Mouse (Mus musculus) liver, embryonic 12.5 days (tissue): ENCODE measurements around the gene Pigu. TPM values are rescaled to one million over a fixed set of nuclear protein-coding genes. Genes with fewer than 3 reads are reported as not detected.

Experiments
- ATAC-seq: fragments of 200-750 bp; cut with Nextera tagmentation; 2 replicates; pipeline ENCODE4 v1.8.0; 2017; ENCODE audit warnings: moderate number of reproducible peaks, mild to moderate bottlenecking, moderate library complexity
- H3K27ac ChIP-seq: fragments of 300-500 bp; sonication (generic); 2 replicates; pipeline ENCODE4 v1.5.1; 2016; ENCODE audit warnings: mild to moderate bottlenecking
- H3K27me3 ChIP-seq: fragments of 300-500 bp; sonication (generic); replicated peaks from 2 replicates; pipeline ENCODE4 v1.6.1; 2016; ENCODE audit warnings: mild to moderate bottlenecking, moderate library complexity
- H3K36me3 ChIP-seq: fragments of 300-500 bp; sonication (generic); 2 replicates; pipeline ENCODE4 v1.6.1; 2016; ENCODE audit warnings: mild to moderate bottlenecking, moderate library complexity
- H3K4me1 ChIP-seq: fragments of 300-500 bp; sonication (generic); 2 replicates; pipeline ENCODE4 v1.6.1; 2016
- H3K4me2 ChIP-seq: fragments of 300-500 bp; sonication (generic); 2 replicates; pipeline ENCODE4 v1.6.1; 2016; ENCODE audit warnings: mild to moderate bottlenecking, moderate library complexity
- H3K4me3 ChIP-seq: fragments of 300-500 bp; sonication (generic); 2 replicates; pipeline ENCODE4 v1.5.1; 2016; ENCODE audit warnings: mild to moderate bottlenecking, moderate library complexity
- H3K9ac ChIP-seq: fragments of 300-500 bp; sonication (generic); 2 replicates; pipeline ENCODE4 v1.6.1; 2016; ENCODE audit warnings: mild to moderate bottlenecking, moderate library complexity
- H3K9me3 ChIP-seq: fragments of 300-500 bp; sonication (generic); replicated peaks from 2 replicates; pipeline ENCODE4 v1.6.1; 2016; ENCODE audit warnings: mild to moderate bottlenecking, moderate library complexity
- WGBS: fragments of 180-500 bp; shearing (Covaris S2); methylation state at CpG from one replicate; pipeline ENCODE4 v1.1.7; 2016; ENCODE audit not compliant: insufficient replicate concordance; 5-methylcytosine and 5-hydroxymethylcytosine counted together
- microRNA counts: library from miRNA; unstranded; fragments of <30 nt; microRNA quantifications from one replicate; lab custom pipeline; 2017
- microRNA-seq: library from miRNA; unstranded; fragments of <30 nt; microRNA quantifications from one replicate; pipeline ENCODE4, GENCODE M21; 2017
- polyA plus RNA-seq: library from polyadenylated mRNA; unstranded; fragments of >200 nt; fragmentation: Nextera tagmentation; extraction: Ambion mirVana; gene quantifications from 2 replicates; pipeline ENCODE4 v1.2.1, GENCODE M21; 2016

Pigu gene
- polyA plus RNA-seq, 1 experiment from 2014 or later, result 29.0 TPM

DNA sequence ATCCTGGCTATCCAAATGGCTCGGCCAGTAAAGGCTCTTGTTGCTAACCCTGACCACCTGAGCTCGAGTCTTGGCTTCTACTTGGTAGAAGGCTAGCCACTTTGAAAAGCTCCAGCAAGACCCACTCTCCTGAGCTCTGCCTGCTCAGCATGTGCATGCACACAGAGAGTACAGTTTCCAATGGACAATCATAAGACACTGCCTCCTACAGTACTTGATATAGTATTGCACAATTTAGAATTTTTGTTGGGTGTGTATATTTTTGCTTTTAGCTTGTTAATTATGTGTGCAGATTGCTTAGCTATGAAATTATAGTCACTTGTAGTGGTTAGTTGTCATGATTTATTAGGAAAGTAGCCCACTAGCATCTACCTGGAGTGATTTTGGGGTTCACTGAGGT, 108.5 kb downstream of the Pigu start:
- peaks cover 78% of the 10 kb centered on the region for H3K36me3 ChIP-seq
- no peaks in the 10 kb centered on the region for H3K9me3 ChIP-seq
- no peak overlapping the region for H3K4me3 ChIP-seq
- H3K4me1 ChIP-seq, result no peaks in the 10 kb centered on the region
- ATAC-seq, result no peak
- no peak overlapping the region for H3K27ac ChIP-seq
- 74% methylated on average over 2 of the region's 2 CpGs for WGBS
- no peak overlapping the region for H3K4me2 ChIP-seq
- no peaks in the 10 kb centered on the region for H3K27me3 ChIP-seq
- H3K9ac ChIP-seq, result no peak overlapping the region

- no peak overlapping the region for H3K4me2 ChIP-seq
- H3K4me1 ChIP-seq, result no peaks in the 10 kb centered on the region
- no peaks in the 10 kb centered on the region for H3K9me3 ChIP-seq
- H3K36me3 ChIP-seq, result peaks cover 83% of the 10 kb centered on the region
- WGBS, result 74% methylated on average over 1 of the region's 1 CpGs
- H3K27me3 ChIP-seq, result no peaks in the 10 kb centered on the region
- H3K4me3 ChIP-seq, result no peak overlapping the region
- no peak for ATAC-seq
- no peak overlapping the region for H3K9ac ChIP-seq
- H3K27ac ChIP-seq, result no peak overlapping the region
Measured at GRCm38 (mm10) chr2:155248206-155248605, 109.0 kb downstream of the Pigu start.

GRCm38 (mm10) chr2:155246231-155246630, 111.0 kb downstream of the Pigu start:
- Histone ChIP-seq H3K4me2 (no peak overlapping the region), H3K36me3 (peaks cover 94% of the 10 kb centered on the region), H3K9ac (no peak overlapping the region), H3K9me3 (no peaks in the 10 kb centered on the region), H3K4me3 (no peak overlapping the region), H3K4me1 (no peaks in the 10 kb centered on the region), H3K27ac (no peak overlapping the region), H3K27me3 (no peaks in the 10 kb centered on the region)
- ATAC-seq, result no peak
- WGBS, result 72% methylated on average over 4 of the region's 4 CpGs

DNA sequence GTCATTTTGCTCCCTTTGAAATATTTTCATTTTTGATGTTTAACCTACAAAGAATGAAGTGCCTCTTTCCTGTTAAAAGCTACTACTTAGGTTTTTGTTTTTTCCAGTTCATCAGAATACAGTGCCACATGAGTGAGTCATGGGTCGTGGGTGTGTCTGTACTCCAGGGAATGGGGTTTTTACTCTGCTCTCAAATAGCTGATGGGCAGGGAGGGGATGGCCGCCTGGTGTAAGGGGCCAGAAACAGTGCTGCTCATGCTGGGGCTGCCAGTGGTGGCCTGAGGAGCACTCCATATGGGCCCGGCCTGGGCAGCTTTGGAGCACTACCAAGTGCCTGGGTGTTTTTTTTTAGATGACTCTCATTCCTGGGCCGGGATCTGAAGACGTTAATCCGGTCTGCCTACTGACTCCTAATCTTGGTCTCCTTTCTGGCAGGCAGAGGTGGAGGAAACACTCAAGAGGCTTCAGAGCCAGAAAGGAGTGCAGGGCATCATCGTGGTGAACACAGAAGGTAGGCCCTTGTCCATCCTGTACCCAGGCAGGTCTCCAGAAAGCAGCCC, 114.9 kb downstream of the Pigu start:
- no peak for ATAC-seq
- 84% methylated on average over 7 of the region's 7 CpGs for WGBS

DNA sequence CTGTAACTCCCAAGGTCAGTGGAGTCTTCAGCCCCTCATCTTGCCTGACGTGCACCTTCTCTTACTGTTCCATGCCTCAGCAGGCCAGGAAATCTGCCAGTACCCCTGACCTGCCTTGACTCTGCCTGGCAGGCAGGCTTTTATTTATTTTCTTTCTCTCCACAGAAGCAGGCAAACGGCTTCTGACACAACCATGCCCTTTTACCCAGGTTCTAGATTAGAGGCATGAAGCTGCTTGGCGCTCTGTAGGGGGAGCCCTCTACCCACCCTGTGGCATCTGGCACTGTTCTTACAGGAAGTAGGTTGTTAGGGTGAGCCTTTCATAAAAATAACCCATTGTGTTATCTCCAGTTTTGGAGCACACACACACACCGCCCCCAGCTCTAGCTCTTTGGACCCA, 116.3 kb downstream of the Pigu start:
- Histone ChIP-seq H3K27me3 (no peaks in the 10 kb centered on the region), H3K4me3 (no peak overlapping the region), H3K36me3 (peaks cover 45% of the 10 kb centered on the region), H3K27ac (no peak overlapping the region), H3K9me3 (no peaks in the 10 kb centered on the region), H3K9ac (no peak overlapping the region), H3K4me2 (no peak overlapping the region), H3K4me1 (peaks cover 21% of the 10 kb centered on the region)
- ATAC-seq, result no peak
- WGBS, result 68% methylated on average over 4 of the region's 4 CpGs

More for the DNA sequence above, 114.9 kb downstream of the Pigu start:
- Histone ChIP-seq H3K4me1 (peaks cover 17% of the 10 kb centered on the region), H3K27ac (no peak overlapping the region), H3K4me3 (no peak overlapping the region), H3K4me2 (no peak overlapping the region), H3K27me3 (no peaks in the 10 kb centered on the region), H3K9me3 (no peaks in the 10 kb centered on the region), H3K36me3 (peaks cover 57% of the 10 kb centered on the region), H3K9ac (no peak overlapping the region)

GRCm38 (mm10) chr2:155237276-155237675, 120.0 kb downstream of the Pigu start:
- Histone ChIP-seq H3K4me2 (peak overlapping the region; percentile 80), H3K4me1 (peaks cover 26% of the 10 kb centered on the region), H3K4me3 (peak overlapping the region; percentile 94), H3K27ac (peak overlapping the region; percentile 80; the same call in 1 of the 2 replicates), H3K9me3 (no peaks in the 10 kb centered on the region), H3K27me3 (no peaks in the 10 kb centered on the region), H3K36me3 (peaks cover 8% of the 10 kb centered on the region; the same call in 1 of the 2 replicates), H3K9ac (peak overlapping the region; percentile 94)
- 13% methylated on average over 4 of the region's 4 CpGs for WGBS
- no peak for ATAC-seq

GRCm38 (mm10) chr2:155236362-155236992, 120.8 kb downstream of the Pigu start, which contains the start of gene Dynlrb1:
Gene Dynlrb1 (plus strand): TSS chr2:155236533.
- Histone ChIP-seq H3K4me2 (peak within 1 kb of the TSS; percentile 80), H3K4me3 (peak within 1 kb of the TSS; percentile 94), H3K27me3 (no peaks in the 10 kb centered on the region), H3K9ac (peak within 1 kb of the TSS; percentile 94), H3K4me1 (peaks cover 26% of the 10 kb centered on the region), H3K36me3 (peaks cover 5% of the 10 kb centered on the region; the same call in 1 of the 2 replicates), H3K9me3 (no peaks in the 10 kb centered on the region), H3K27ac (peak within 1 kb of the TSS; percentile 80)
- ATAC-seq, result peak; percentile 99
- under 1% methylated on average over 50 of the region's 50 CpGs for WGBS

DNA sequence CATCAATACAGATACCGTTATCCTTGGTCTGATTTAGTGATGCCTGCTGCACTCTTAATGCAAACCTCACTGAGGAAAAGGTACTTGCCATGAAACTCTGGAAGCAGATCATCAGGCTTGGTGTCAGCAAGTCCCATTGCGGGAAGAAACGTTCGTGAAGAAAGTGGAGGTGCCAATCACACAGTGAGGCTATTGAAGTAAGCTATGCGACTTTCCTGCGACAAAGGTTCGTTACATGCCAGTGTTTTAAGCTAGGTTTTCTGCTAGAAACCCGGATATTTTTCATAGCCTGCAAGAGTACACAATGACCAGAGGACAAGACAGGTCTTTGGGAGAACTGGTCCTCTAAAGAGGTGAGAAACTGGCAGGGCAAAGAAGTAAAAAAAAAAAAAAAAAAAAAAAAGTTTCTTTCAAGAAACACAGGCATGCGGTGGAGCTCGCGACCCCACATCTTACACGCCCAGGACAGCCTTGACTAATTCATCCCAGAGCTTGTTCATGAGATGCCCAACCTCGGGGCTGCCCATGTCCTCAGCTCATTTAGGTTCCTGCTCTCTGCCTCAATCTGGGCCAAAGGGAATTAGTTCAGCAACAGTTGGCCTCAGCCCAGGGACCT, 121.4 kb downstream of the Pigu start:
- Histone ChIP-seq H3K9ac (peak overlapping the region; percentile 94), H3K27ac (peak overlapping the region; percentile 80; the same call in 1 of the 2 replicates), H3K4me2 (peak overlapping the region; percentile 80), H3K4me3 (peak overlapping the region; percentile 94), H3K4me1 (peaks cover 26% of the 10 kb centered on the region), H3K9me3 (no peaks in the 10 kb centered on the region), H3K36me3 (no peaks in the 10 kb centered on the region), H3K27me3 (no peaks in the 10 kb centered on the region)
- 9% methylated on average over 13 of the region's 13 CpGs for WGBS
- peak; percentile 80 for ATAC-seq

MicroRNAs encoded within 50 kb of the gene (microRNA counts, 519-probe panel; counts per million panel counts)
- microRNA mmu-miR-695 (lab: Ali Mortazavi, UCI), result 582 counts per million, percentile 70 among the panel's probes with 10 or more counts

Small RNAs within 50 kb of the gene (microRNA-seq; reads per million reads assigned to microRNA genes)
- not detected for gene Mir695

Other genes starting within 250 kb of the Pigu start
- gene Itch, start 223.9 kb downstream of the Pigu start, polyA plus RNA-seq, result 25.3 and 25.9 TPM in 2 replicates
- gene Dynlrb1, start 120.9 kb downstream of the Pigu start, polyA plus RNA-seq, result 152 and 160 TPM in 2 replicates
- 27.4 and 28.9 TPM in 2 replicates for gene Map1lc3a, start 81.1 kb downstream of the Pigu start, polyA plus RNA-seq
- 2.5 and 3.6 TPM in 2 replicates for gene Trp53inp2, start 23.6 kb upstream of the Pigu start, polyA plus RNA-seq
- 9.2 and 10.4 TPM in 2 replicates for gene Ncoa6, start 116.5 kb upstream of the Pigu start, polyA plus RNA-seq
- 25.1 and 27.1 TPM in 2 replicates for gene Acss2, start 160.5 kb upstream of the Pigu start, polyA plus RNA-seq
- gene Ggt7, start 160.8 kb upstream of the Pigu start, polyA plus RNA-seq, result 0.54 and 0.86 TPM in 2 replicates
- 64.0 and 64.1 TPM in 2 replicates for gene Gss, start 235.4 kb upstream of the Pigu start, polyA plus RNA-seq